ENCODE assay signal across 11 mouse cellular contexts in genomic region chr3:119958799-119959467, GRCm38 (mm10).
DNase-seq lines count a peak whose midpoint lies in the region; ATAC-seq lines count a peak whose summit lies in the region.
"Had no signal": no experiment of that assay in that cellular context is flagged by ENCODE, and none has a peak within 500 bp of the region (broad histone marks: within the 10 kb centered on the region; RNA-seq: fewer than 3 reads in every experiment).

No protein-coding gene starts in this region.

- peaks cover 12% of the 10 kb centered on the region for H3K4me1 ChIP-seq in midbrain, embryonic 12.5 days
- H3K4me1 ChIP-seq in midbrain, embryonic 15.5 days: peaks cover 3% of the 10 kb centered on the region; the same call in 1 of the 2 replicates
- H3K4me1 ChIP-seq in embryonic facial prominence, embryonic 14.5 days (ENCODE audit: control insufficient read depth, insufficient read depth, low read length): no peaks in the 10 kb centered on the region
- no peaks in the 10 kb centered on the region; the same call in 1 of the 2 replicates for H3K4me1 ChIP-seq in lung, embryonic 15.5 days
- H3K4me1 ChIP-seq: kidney, embryonic 15.5 days had no signal

- H3K4me2 ChIP-seq in midbrain, embryonic 12.5 days (replicated peaks): no peak overlapping the region
- H3K4me2 ChIP-seq in midbrain, embryonic 15.5 days: no peak overlapping the region
- H3K4me2 ChIP-seq in embryonic facial prominence, embryonic 14.5 days (ENCODE audit: low read depth, low read length): no peak overlapping the region
- H3K4me2 ChIP-seq in lung, embryonic 15.5 days: no peak overlapping the region
- H3K4me2 ChIP-seq: heart, embryonic 15.5 days; kidney, embryonic 15.5 days had no signal

- no peak overlapping the region; the same call in 1 of the 2 replicates for H3K27ac ChIP-seq in midbrain, embryonic 12.5 days (replicated peaks)
- no peak overlapping the region for H3K27ac ChIP-seq in midbrain, embryonic 15.5 days
- no peak overlapping the region for H3K27ac ChIP-seq in embryonic facial prominence, embryonic 14.5 days (replicated peaks; ENCODE audit: low read depth, low read length)
- H3K27ac ChIP-seq in lung, embryonic 15.5 days: no peak overlapping the region
- H3K27ac ChIP-seq: heart, embryonic 15.5 days; kidney, embryonic 15.5 days had no signal

- no peak overlapping the region for H3K4me3 ChIP-seq in midbrain, embryonic 12.5 days
- H3K4me3 ChIP-seq in midbrain, embryonic 15.5 days: no peak overlapping the region
- H3K4me3 ChIP-seq in embryonic facial prominence, embryonic 14.5 days (ENCODE audit: low read depth, low read length): no peak overlapping the region
- H3K4me3 ChIP-seq in lung, embryonic 15.5 days: no peak overlapping the region
- H3K4me3 ChIP-seq: heart, embryonic 15.5 days; kidney, embryonic 15.5 days had no signal

- no peaks in the 10 kb centered on the region for H3K9me3 ChIP-seq in midbrain, embryonic 12.5 days
- H3K9me3 ChIP-seq in midbrain, embryonic 15.5 days: no peaks in the 10 kb centered on the region
- no peaks in the 10 kb centered on the region for H3K9me3 ChIP-seq in embryonic facial prominence, embryonic 14.5 days (ENCODE audit: control insufficient read depth, low read length)
- H3K9me3 ChIP-seq in lung, embryonic 15.5 days: no peaks in the 10 kb centered on the region
- H3K9me3 ChIP-seq: heart, embryonic 15.5 days; kidney, embryonic 15.5 days had no signal

- no peaks in the 10 kb centered on the region; the same call in 1 of the 2 replicates for H3K27me3 ChIP-seq in midbrain, embryonic 12.5 days
- no peaks in the 10 kb centered on the region for H3K27me3 ChIP-seq in midbrain, embryonic 15.5 days (replicated peaks)
- H3K27me3 ChIP-seq in embryonic facial prominence, embryonic 14.5 days (replicated peaks; ENCODE audit: control insufficient read depth, insufficient read depth, low read length): no peaks in the 10 kb centered on the region
- H3K27me3 ChIP-seq in lung, embryonic 15.5 days: no peaks in the 10 kb centered on the region
- H3K27me3 ChIP-seq: heart, embryonic 15.5 days; kidney, embryonic 15.5 days had no signal

- H3K36me3 ChIP-seq in midbrain, embryonic 12.5 days: no peaks in the 10 kb centered on the region
- no peaks in the 10 kb centered on the region for H3K36me3 ChIP-seq in midbrain, embryonic 15.5 days (replicated peaks)
- H3K36me3 ChIP-seq in embryonic facial prominence, embryonic 14.5 days (ENCODE audit: control insufficient read depth, insufficient read depth, low read length): no peaks in the 10 kb centered on the region
- no peaks in the 10 kb centered on the region for H3K36me3 ChIP-seq in lung, embryonic 15.5 days
- H3K36me3 ChIP-seq: heart, embryonic 15.5 days; kidney, embryonic 15.5 days had no signal

- 4% methylated on average over 5 of the region's 5 CpGs for WGBS in midbrain, embryonic 12.5 days
- WGBS in midbrain, embryonic 15.5 days: 5% methylated on average over 5 of the region's 5 CpGs
- WGBS in embryonic facial prominence, embryonic 14.5 days: 21% methylated on average over 5 of the region's 5 CpGs
- 19% methylated on average over 5 of the region's 5 CpGs for WGBS in lung, embryonic 15.5 days

- peak; percentile 81 for ATAC-seq in midbrain, embryonic 12.5 days (ENCODE audit: low FRiP score, low read depth)
- ATAC-seq in midbrain, embryonic 15.5 days (replicated peaks): no peak
- ATAC-seq in embryonic facial prominence, embryonic 14.5 days (ENCODE audit: low read depth): peak; percentile 76
- ATAC-seq in lung, embryonic 15.5 days (ENCODE audit: borderline replicate concordance, extremely low read depth, low FRiP score, low TSS enrichment): peak; percentile 69; the same call in 1 of the 2 replicates
- no peak for ATAC-seq in frontal cortex, adult (ENCODE audit: low TSS enrichment)
- no peak for ATAC-seq in erythroblast, adult 5-6 weeks (replicated peaks; ENCODE audit: low FRiP score, poor library complexity, severe bottlenecking)
- ATAC-seq: liver, postnatal 0 days had no signal

- DNase-seq in embryonic facial prominence, embryonic 14.5 days (ENCODE audit: low spot score): peak; percentile 28
- no peak for DNase-seq in kidney, adult 18-20 months
- DNase-seq: liver, postnatal 0 days; spleen, adult 18-20 months had no signal

- H3K9ac ChIP-seq in midbrain, embryonic 12.5 days (replicated peaks): no peak overlapping the region
- no peak overlapping the region for H3K9ac ChIP-seq in midbrain, embryonic 15.5 days
- H3K9ac ChIP-seq in embryonic facial prominence, embryonic 14.5 days (ENCODE audit: low read depth, low read length): no peak overlapping the region
- H3K9ac ChIP-seq in lung, embryonic 15.5 days: no peak overlapping the region
- H3K9ac ChIP-seq: heart, embryonic 15.5 days; kidney, embryonic 15.5 days; liver, postnatal 0 days had no signal

Comparison
In these comparisons a context has a peak if more than half of its experiments do, and no peak if none do; other contexts are left out.
1. ATAC-seq: peak in midbrain, embryonic 12.5 days (single experiment), embryonic facial prominence, embryonic 14.5 days (single experiment) and lung, embryonic 15.5 days (single experiment); none in midbrain, embryonic 15.5 days (single experiment), frontal cortex, adult (single experiment) and erythroblast, adult 5-6 weeks (single experiment).